Mouse (Mus musculus): Measurements from ENCODE around the gene 1190005I06Rik. TPM values are rescaled to one million over a fixed set of nuclear protein-coding genes. Genes with fewer than 3 reads are reported as not detected.

Gene 1190005I06Rik
- total RNA-seq, 4 experiments from 2014 or later = 0.89 to 1.1 (median 1.1) TPM; not detected in 1

DNA sequence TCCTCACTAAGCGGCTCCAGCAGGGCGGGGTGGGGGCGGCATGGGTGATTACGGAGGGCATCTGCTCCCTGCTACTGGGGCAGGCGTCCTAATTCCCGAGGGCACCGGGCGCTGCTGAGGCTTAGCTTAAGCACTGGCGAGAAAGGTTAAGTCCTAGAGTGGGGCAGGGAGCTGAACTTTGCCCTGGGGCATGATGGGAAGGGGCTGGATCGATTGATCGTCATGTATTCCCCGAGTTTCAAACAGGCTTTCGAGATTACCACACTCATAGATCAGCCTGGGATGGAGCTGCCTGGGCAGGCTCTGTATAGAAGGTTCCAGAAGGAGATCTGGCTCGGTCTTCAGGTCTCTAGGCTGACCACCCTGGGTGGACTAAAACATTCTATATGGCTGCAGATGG, 25.3 kb downstream of the 1190005I06Rik start:
- no peak for DNase-seq (ENCODE audit: low spot score in 2 of 2)

DNA sequence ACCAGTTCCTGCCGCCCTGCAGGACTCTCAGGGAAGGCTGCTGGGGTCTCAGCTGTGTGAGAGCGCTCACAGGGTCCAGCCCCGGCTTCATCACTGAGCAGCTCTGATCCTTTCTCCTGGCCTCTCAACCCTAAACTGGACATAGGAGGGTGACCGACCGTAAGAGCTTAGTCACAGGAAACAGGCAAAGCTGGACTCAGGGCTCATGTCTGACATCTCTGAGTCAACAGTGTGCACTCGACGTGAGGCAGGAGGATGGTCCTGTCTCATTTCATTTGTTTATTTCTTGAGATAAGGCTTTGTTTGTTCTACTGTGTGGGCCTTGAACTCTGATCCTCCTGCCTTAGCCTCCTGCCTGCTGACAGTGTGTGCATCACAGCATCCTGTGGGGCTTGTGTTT, 27.0 kb downstream of the 1190005I06Rik start:
- DNase-seq (ENCODE audit: low spot score in 2 of 2) = no peak

DNA sequence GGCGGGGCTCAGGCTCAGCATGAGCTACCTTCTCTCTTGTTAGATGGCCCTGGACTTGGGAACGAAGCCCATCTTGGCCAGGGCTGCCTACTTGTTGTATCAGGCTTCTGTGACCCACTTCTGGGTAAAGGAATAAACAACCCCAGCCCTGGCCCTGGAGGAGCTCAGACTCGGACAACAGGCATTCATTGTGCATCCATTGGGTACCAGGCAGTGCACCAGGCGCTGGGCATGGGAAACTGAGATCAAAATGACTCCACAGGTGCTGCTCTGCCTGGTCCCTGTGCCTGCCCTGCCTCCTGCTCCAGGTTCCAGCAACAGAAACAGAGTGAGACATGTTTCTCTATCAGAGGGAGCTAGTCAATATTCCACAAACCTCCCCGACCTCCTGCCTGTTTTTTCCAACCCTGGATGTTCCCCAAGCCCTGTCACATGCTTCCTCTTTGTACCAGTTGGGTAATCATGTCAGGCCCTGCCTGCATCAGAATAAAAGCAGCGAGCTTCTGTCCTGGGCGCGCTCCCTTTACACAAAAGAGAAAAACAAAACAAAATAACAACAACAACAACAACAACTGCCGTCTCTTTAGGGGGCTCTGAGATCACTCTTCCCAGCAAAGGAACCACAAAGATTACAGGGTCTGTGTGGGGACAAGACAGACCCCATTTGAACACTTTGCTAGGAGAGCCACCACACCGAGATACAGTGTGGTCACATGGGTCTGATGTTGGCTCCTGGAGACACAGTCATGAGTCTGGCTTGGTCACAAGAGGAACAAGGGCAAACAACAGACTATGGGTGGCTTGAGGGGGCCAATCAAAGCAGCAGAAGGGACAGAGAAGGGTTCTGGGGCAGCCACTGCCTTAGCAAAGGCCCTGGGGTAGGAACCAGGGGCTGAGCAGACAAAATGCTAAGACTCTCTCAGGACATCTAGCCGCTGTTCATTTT, 27.9 kb downstream of the 1190005I06Rik start:
- no peak for DNase-seq (ENCODE audit: low spot score in 2 of 2)

DNA sequence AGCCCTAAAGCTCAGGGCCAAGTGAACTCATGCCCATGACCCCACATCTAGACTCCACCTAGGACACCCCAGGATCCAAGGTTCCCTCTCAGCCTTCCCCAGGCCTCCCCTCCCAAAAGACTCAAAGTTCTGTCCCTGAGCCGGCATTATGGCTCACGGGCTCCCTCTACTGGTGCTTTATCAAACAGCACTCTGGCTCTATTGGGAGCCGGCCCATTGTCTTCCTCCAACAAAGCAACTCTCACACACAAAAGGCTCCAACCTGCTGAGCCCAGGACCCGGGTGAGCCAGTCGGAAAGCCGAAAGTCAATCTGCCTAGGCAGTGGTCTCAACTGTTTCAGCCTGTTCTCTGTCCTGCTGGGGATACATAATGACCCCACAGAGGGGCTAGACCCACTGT, 29.3 kb downstream of the 1190005I06Rik start:
- DNase-seq (ENCODE audit: low spot score in 2 of 2) = peak; percentile 34 to 36

DNA sequence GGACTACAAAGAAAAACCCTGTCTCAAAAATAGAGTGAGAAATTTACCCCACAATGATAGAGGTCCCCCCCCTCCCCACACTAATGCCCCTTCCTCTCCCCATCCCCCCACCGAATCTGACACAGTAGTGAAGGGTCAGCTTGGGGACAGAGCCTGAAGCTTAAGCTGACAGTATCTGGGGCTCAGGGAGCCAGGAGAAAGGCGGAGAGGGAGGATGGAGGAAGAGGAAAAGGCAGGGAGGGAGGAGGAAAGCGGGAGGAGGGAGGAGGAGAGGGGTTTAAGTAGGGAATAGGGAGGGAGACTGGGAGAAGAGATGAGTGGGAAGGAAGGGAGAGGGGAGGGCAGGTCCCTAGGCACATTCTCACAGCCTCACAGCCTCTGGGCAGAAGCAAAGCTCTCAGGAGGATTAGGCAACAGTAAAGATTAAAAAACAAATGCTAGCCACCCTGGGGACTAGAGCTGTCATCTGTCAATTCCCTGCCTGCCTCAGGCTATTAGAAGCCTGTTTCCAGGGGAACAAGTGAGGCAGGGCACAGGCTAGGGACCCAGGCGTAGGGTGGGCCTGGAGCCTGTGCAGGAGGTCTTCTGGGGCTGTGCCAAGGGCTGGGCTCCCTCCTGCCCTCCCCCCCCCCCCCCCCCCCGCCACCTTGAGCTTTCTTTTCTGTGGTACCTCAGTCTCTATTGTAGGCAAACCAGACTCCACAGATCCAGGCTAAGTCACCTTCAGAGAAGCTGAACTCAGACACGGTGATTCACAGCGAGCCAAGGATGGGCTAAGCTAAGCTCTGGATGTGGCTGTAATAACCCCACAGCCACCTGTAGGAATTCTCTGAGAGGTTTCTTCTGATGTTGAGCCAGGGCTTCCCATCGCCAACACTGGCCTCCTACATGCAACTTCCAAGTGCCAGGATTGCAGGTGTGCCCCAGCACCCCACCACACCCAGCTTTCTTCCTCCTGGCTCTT, 30.5 kb downstream of the 1190005I06Rik start:
- no peak for DNase-seq (ENCODE audit: low spot score in 2 of 2)

DNA sequence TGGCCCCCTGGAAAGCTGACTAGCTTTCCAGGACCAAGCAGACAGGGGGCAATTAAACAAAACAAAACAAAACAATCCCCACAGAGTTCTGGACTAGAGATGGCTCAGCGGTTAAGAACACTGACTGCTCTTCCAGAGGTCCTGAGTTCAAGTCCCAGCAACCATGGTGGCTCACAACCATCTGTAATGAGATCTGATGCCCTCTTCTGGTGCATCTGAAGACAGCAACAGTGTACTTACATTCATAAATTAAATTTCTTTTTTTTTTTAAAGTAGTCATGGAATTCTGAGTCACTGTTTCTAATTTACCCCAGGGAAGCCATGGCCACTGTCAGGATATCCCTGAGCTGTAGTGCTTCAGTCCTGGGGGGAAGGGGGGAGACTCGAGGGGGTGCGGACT, 32.9 kb downstream of the 1190005I06Rik start:
- no peak for DNase-seq (ENCODE audit: low spot score in 2 of 2)

DNA sequence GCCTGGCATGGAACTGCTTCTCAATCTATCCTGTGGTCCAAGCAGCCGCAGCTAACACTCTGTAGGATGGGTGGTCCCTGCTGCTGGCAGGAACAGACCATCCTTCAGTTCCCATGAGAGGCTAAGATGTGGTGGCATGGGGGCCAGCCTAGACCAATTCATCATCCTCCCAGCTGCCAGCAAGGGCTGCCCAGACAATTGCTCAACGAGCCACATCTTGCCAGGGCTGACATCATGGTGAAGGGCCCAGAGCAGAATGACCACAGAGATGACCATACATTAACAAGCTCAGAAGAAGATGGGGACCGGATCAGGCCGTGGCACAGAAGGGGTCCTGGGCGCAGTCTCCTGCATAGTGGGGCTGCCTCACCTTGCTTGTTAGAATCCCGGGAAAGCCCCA, 36.6 kb downstream of the 1190005I06Rik start:
- no peak for DNase-seq (ENCODE audit: low spot score in 2 of 2)

DNA sequence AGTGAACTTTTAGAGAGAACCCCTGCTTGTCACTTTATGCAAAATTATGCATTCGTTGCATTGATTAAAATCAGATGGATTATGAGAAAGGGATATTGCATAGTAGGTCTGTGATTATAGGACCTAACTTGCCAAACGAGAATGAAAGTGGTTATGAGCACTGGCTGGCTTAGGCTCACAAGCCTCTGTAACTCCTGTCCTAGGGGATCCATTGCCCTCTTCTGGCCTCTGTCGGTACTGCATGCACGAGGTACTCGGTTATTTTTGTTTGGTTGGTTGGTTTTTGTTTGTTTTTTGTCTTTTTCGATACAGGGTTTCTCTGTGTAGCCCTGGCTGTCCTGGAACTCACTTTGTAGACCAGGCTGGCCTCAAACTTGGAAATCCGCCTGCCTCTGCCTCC, 39.5 kb downstream of the 1190005I06Rik start:
- DNase-seq (ENCODE audit: low spot score in 2 of 2) = peak; percentile 47 to 62

DNA sequence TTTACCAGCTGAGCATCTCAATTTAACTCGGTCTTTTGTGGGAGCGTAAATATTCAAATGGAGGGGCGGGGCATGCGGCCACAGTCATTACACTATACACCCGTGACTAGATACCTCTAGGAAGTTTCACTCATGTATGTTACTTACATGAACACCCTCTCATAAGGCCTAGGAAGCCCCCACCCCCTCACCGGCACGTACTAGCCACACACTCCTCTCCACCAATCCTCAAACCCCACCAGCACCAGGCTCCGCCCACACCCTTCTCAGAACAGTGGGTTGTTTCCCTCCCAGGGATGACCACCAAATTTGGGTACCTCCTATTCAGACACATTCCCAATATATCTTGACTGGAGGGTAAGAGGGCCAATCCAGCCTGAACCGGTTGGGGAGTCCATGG, 40.0 kb downstream of the 1190005I06Rik start:
- DNase-seq (ENCODE audit: low spot score in 2 of 2) = no peak

DNA sequence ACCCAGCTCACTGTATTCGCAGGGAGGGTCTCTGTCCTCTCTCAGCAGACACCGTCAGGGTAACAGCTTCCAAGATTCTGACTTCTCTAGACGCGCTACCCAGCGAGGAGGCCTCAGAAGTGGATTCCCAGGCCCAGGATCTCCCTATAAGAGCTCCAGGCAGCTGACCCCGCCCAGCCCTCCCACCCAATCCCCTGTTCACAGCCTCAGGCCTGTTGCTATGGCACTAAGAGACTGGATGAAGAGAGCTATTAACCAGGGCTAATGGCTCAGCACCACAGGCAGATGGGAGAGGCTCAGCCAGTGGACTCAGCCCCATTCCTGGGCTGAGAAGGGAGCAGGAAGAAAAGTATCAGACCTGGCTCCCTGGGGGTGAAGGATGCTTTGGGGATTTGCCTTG, 44.8 kb downstream of the 1190005I06Rik start:
- no peak for DNase-seq (ENCODE audit: low spot score in 2 of 2)

DNA sequence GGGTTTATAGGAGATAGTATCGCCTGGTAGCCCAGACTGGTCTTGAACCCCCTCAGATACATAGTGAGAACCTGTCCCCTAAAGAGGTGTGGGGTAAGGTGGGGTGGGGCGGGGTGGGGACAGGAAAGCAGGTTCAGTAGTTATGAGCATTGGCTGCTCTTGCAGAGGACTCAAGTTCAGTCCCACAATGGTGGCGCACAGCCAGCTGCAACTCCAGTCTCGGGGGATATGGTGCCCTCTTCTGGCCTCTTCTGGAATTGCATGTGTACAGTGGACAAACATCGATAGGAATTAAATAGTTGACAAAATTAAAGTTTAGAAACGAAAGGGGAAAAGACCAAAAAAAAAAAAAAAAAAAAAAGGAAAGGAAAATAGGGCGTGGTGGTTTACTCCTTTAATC, 47.9 kb downstream of the 1190005I06Rik start:
- peak; percentile 46 to 72 for DNase-seq (ENCODE audit: low spot score in 2 of 2)

DNA sequence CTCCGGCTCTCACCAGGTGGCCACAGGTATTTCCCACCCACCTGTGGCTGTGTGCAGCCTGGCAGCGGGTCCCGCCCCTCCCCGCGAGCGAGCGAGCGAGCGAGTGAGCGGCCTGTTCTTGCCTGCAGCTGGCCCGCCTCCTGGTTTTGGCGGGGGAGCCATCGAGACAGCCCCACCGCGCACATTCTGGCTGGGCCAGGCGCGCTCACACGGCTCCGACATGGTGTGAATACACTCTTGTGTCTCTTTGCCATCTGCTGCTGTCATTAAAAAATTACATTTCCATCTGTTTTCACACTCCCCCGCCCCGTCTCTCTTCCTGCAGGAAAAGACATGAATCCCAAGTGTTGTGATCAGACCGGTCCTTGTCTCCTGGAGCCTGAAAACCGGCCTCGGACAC, 48.9 kb downstream of the 1190005I06Rik start:
- no peak for DNase-seq (ENCODE audit: low spot score in 2 of 2)

DNA sequence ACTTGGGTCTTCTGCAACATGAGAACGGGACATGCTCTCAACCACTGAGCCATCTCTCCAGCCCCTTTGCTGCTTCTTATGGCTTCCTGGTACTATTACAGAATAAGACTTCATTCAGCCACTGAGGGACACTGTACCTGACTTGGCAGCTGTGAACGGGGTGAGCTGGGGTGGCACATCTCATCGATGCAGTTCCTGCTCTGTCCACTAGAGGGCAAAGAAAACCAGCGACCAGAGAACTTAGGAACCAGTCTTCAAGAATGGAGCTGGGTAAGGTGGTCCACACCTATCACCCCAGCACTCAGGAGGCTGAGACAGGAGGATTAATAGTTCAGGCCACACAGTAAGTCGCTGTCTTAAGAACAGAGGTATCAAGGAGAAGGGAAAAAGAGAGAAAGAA, 51.5 kb downstream of the 1190005I06Rik start:
- peak in 1 of 2 experiments; percentile 24 for DNase-seq (ENCODE audit: low spot score in 2 of 2)

DNA sequence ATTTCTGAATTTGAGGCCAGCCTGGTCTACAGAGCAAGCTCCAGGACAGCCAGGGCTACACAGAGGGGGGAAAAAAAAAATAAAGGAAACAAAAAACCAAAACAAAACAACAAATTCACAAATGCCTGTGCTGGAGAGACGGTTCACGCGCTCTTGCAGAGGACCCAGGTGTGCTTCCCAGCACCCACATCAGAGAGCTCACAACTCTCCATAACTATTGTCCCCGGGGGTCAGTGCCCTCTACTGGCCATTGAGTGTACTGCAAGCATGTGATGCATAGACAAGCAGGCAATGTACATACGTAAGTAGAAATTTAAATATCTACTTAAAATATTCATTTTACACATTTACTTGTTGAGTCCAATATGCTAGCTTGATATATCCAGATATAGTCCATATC, 52.9 kb downstream of the 1190005I06Rik start:
- DNase-seq (ENCODE audit: low spot score in 2 of 2) = no peak

DNA sequence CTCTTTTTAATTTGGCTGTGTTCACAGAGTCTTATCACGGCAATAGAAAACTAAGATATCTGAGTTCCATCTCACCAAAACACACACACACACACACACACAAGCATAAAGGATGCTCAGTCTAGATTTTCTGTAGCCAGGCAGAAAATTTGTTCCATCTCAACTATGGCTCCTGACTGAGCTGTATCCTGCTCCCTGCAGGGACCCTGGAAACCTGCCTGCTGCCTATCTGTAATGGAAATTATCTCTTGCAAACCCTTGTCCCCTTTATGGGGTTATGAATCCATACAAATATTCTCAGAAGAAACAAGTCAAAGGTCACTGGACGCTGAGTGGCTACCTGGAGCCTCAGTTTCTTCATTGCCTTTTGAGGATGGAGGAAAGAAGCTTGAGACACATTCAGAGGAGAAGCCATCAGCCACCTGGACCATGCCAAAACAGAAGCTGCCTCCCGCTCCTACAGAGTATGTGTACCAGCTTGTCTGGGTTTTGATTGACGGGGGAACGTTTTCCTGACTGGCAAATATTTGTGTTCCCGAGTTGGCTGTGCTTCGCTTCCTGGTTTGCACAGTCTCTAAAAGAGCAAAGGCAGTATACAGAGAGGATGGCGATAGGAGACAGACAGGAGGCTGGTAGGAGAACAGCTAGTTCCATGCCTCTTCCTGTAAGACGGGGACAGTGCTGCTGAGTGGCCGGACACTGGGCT, 55.7 kb downstream of the 1190005I06Rik start:
- DNase-seq (ENCODE audit: low spot score in 2 of 2) = no peak

DNA sequence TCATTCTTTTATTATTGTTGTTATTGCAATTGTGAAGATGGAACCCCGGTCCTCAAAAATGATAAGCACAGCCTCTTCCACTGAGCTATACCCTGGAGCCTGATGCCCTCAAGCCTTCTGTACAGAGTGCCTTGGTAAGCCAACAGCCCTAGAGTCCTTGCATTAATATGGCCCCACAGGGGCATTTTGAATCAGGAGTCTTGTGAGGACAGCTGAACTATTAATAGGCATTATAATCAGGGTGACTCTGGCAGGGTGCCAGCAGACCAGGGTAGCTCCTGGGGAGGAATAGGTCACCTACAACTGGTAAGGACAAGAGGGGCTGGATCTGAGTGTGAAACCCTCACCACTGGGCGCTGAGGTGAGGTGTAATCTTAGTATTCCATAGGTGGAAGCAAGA, 57.5 kb downstream of the 1190005I06Rik start:
- peak in 1 of 2 experiments; percentile 44 for DNase-seq (ENCODE audit: low spot score in 2 of 2)

DNA sequence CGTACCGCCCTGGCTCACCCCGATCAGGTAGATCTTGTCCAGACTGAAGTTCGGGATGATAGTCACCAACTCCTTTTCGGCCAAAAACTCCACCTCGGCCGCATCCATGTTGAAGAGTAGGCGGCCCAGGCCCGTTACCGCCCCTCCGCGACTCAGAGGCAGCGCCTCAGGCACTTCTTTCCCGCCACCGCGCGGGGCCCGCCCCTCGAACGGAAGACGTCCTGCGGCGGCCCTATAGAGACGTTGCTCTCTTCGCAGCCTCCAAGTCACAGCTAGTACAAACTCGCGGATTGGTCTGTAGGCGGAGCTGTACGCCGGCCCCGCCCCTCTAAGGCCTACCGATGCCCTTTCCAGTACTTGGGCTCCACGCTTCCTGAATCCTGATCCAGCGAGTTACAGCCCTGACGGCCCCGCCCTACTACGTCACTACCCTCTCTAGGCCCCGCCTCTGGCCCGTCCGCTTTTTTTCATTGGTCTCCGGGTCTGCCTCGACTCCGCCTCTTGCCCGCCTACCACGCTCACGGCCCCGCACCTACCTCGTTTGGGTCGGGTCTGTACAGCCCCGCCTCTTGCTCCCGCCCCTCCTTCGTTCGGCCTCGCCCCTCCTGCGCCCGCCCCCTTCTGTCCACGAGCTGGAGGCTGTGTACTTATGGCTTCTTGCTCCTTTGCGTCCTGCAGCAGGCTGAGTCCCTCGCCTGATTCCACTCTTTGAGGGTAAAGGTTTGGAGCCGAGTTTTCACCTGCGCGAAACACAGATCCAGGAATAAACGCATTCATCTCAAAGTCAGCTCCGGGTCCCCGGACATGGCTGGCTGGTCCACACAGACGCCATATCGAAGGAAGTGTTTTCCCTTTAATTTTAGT, 58.3 kb downstream of the 1190005I06Rik start, which contains the start of gene Gins2:
Gene Gins2 (minus strand): TSS at position 397 of the 864 bp plus-strand sequence.
- DNase-seq (ENCODE audit: low spot score in 2 of 2) = peak; percentile 99 to 100

DNA sequence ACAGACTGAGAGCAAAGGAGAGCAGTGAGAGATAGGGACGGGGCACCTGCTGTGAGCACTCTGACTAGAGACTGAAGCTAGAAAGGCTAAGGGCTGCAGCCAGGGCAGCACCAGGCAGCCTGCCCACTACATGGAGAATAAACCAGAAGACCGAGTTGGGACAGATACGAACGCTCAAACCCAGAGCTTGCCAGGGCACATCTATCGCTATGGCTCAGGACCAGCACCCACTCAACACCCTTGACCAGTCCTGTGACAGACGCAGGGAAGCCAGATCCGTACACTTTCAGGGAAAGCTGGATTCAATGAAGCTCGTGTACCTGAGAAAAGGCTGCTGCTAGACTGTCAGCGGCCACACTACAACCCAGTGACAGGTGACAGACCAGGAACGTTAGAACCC, 61.9 kb downstream of the 1190005I06Rik start:
- DNase-seq (ENCODE audit: low spot score in 2 of 2) = no peak

DNA sequence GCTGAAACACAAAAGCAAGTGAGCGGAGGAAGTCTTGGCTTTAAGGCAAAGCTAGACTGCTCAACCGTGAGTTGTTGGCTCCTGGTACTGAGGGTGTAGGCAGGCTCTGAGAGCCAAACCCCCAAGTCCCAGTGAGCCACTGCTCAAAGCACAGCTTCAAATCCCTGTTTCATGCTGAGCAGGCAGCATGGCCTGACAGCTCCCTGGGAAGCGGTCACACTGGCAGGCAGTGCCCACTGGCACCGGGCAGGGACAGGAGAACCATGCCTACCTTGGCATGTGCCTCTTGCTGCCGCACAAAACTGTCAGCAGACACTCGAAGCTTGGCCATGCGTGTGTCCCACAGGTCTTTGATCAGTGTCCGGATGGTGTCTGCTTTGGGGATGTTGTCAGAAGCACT, 65.6 kb downstream of the 1190005I06Rik start:
- DNase-seq (ENCODE audit: low spot score in 2 of 2) = no peak

DNA sequence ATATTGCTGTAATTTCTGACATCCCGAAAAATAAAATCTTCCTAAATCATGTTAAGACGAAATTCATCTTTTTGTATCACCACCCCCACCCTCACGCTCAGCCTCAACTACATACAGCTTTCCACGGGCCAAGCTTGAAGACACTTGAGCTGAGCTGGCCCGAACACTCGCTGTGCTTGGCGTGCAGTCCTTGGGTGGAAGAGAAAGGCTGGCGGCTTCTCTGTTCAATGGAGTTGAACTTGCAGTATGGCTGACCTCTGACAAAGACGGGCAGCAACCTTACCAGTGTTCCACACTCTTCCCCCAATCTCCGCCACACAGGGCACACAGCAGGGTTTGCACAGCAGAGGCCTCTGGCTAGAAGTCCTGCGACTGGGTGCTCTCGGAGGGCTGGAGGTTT, 66.1 kb downstream of the 1190005I06Rik start:
- no peak for DNase-seq (ENCODE audit: low spot score in 2 of 2)
